Mouse (Mus musculus): ENCODE measurements around the gene Tmem87b.

Gene Tmem87b

DNA sequence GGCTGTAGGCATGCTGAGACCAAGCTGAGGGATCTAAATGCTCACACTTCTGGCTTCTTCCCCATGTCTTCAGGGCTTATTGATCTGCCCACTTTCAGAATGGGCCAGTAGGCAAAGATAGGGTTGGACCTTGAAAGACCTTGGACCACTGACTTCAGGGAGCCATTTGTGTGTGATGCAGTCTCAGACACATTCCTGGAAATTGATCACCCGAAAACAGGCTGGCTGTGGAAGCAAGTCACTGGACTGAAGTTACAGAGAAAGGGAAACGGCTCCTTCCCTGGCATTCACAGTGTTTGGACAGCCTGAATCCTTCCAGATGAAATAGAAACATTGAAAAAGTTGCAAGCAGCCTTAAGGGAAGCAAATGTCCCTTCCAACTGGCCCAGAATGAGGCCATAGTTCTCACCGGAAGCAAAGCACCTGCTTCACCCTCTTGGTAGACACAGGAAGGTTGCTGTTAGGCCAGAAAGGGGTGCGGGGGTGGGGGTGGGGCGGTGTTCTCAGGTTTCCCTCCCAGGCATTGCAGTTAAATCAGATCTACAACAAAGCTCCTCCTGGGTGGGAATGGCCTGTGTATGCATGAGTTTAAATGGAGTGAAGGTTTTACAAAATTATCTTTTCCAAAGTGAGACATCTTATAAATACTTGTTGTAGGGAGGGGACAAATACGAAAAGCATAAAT, 70.1 kb downstream of the Tmem87b start:
- DNase-seq (ENCODE audit: low spot score in 2 of 2) = no peak

DNA sequence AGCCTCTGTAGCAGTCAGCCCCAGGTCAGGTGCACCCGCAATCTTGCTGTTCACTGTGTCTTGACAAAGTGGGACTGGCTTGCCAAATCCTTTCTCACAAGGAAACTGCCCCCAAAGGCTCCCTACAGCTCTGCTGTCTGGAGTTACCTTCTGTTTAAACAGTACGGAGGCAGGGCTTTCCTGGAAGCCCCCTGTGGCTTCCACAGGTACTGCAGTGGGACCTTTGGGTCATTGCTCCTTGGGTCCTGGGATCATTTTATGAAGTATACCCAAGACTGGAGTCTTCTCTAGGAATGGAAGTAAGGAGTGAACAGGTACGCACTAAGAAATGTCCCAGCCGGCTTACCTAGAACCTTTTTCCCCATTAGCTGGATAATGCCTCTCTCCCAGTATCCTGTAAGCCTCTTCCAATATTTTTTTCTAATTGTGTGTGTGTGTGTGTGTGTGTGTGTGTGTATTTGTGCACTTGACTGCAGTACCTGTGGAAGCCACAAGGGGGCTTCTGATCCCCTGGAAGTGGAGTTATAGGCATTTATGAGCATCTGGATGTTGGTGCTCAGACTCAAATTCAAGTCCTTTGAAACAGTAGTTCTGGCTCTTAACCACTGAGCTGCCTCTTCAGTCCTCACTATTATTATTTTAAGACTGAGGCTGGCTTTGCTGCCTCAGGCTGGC, 72.9 kb downstream of the Tmem87b start:
- DNase-seq (ENCODE audit: low spot score in 2 of 2) = no peak

DNA sequence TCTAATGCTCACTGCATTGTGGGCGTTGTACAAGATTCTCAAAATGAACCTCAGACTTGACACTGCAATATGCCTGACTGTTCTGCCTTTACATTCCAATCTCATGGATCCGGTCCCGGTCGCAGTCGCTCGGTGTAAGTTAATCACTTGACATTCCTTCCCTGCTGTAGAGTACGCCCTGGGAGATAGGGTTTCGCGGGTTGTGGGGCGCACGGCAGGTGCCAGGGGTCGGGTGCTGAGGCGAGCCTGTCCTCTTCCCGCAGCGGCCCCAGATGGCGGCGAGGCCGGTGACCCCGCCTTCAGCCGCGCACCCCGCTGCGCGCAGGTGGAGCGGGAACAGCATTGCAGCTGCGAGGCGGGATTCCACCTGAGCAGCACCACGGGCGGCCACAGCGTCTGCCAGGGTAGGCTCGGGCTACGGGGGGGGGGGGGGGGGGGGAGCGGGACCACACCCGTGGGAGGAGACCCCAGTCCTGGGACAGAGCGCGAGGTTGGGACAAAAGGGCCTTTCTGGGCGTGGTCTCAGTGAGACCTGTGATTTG, 74.3 kb downstream of the Tmem87b start:
- no peak for DNase-seq (ENCODE audit: low spot score in 2 of 2)

DNA sequence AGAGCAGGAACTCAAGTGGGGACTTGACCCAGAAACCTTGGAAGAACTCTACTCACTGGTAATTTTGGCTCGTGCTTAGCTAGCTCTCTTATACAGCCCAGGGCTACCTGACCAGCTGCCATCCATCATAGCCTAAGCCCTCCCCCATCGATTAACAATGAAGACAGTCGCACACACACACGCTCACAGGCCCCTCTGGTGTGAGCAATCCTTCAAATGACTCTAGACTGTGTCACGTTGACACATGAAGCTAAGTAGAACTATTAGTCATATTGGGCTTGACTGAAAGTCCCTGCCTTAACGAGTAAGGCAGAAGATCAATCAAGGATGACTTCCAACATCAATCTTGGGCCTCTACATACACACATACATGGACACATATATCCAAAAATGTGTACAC, 84.9 kb downstream of the Tmem87b start:
- DNase-seq (ENCODE audit: low spot score in 2 of 2) = no peak

DNA sequence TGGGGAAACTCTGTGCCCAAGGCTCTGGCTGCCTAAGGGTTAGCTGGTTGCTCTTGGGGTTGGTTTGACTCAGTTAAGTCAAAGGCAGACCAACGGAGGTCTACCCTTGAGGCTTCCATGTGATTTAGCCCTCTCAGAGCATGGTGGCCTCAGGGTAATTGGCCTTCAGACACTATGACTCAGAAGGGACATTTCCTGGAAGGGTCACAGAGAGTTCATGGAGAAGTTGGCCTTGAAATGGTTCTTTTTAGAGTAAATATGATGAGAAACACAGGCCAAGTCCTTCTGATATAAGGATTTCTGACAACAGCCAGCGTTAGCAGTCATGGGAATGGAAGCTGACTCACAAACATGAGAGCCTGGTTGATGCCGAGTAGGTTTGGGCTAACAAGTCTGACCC, 85.7 kb downstream of the Tmem87b start:
- DNase-seq (ENCODE audit: low spot score in 2 of 2) = no peak

All from frontal cortex, postnatal 25 days (tissue).